Mouse (Mus musculus): ENCODE measurements at regions not wholly inside any gene's neighbourhood (a gene's known extent, or its start where the extent isn't known, plus 50 kb on each side); places are given as distances from the start of the nearest gene placed in this dataset.
A peak's percentile ranks its signal among the peaks of the same experiment; 100 is the strongest.

DNA sequence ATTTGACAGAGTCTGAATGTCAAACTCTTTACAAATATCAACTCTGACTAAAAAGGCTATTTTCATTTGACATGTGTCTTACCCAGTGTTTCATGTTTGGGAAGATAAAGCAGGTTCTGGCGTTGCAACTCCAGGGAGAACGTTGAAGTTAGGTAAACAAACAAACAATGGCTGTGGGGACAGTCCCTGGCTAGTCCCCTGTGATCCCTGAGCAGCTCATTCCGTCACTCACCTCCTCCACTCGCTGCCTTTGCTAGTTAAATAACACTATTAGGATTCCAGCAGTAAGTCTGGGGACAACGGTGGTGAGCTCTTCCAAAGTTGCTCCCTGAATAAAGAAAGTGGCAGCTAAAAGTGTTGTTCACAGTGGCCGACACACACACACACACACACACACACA is 227.8 kb upstream of the Prox1 start:
- peak; percentile 16 for DNase-seq

DNA sequence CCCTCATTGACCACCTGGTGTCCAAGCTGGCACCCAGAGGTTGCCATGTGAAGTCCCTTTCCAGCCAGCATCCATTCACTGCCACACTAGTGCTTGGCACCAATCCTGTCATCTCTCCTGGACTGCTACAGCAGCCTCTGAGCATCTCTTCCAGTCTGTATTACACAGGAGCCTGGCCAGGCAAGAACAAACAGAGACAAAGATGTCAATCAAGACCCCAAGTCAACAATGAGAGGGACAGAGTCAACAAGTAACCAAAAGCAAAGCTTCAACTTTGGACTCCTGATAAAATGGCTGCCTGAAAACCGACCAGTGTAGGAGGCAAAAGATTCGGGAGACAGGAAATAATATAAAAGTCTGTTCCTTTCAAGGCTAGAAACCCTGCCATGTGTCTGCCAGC is 227.3 kb upstream of the Prox1 start:
- peak; percentile 10 for DNase-seq

- no peak for DNase-seq
These were observed 222.5 kb upstream of the Prox1 start for GRCm38 (mm10) chr1:190393061-190393460.

DNA sequence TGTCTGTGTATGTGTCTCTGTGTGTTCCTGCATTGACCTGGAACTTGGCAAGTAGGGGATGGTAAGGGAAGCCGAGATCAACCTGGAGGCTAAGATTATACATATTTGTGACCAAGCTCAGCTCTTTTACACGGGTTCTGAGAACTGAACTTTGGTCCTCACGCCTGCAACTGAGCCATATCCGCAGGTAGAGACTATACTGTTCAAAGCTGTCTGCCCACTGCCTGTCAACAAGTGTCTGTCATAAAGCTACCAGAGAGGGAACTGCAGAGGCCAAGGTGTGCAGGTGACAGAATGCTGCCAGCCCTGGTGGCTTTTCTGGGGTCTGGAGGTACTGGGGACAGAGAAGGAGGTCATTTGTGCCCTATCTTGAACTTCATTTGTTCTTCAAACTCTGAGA is 218.3 kb upstream of the Prox1 start:
- no peak for DNase-seq

GRCm38 (mm10) chr1:190384555-190384954 is 214.0 kb upstream of the Prox1 start:
- DNase-seq, result no peak

- DNase-seq, result no peak
These were observed 212.8 kb upstream of the Prox1 start for GRCm38 (mm10) chr1:190383256-190383838.

GRCm38 (mm10) chr1:190380151-190380550 is 209.6 kb upstream of the Prox1 start:
- no peak for DNase-seq

DNA sequence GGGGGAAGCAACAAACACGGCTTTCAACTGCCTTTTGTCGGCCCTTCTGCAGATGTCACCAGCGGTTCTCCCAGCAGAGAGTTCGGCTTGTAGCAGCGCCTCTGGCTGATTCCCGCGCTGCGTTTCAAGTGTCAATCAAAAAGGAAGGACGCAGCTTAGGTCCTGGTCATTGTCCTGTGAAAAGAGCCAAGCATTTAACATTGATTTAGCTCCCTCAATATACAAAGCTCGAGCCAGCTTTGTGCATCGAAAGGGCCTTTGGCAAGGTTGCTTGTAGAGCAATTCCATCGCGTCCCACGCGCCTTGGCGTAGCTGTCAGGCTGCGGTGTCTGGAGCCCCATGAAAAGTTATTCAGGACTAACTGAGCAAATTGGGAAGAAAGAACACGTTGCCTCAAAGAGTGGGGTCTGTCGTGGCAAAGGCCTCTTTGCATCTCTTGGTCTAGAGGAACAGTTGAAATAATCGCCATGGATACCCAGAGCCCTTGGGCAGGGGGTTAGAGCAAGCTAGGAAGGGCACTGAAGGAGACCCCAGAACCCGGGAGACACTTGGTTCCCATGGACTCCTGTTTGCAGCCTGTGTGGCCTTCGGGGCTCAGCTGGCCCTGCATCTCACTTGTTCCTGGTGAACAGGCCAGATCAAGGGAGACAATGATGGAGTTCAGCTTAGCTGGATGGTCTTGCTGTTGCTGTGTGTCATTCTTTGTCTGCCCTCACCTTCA is 204.8 kb upstream of the Prox1 start:
- no peak for DNase-seq

DNA sequence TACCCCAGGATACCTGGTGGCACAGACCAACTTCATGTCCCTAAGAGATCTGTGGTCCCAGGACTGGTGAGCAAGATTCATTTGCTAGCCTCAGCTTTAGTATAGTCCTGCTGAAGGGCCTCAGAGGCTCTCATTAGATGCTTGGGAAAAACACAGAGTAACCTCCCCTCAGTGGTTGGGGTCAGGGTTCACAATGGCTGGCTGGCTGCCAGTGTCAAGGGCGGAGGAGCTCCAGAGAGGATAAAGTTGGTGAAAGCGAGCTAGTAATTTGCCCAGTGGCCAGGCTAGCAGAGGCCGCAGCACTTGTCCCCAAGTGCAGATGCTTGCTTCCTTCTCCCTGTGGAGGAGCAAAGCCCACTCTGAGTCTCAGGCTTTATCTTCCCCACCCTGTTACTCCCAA is 203.8 kb upstream of the Prox1 start:
- DNase-seq, result peak; percentile 62

DNA sequence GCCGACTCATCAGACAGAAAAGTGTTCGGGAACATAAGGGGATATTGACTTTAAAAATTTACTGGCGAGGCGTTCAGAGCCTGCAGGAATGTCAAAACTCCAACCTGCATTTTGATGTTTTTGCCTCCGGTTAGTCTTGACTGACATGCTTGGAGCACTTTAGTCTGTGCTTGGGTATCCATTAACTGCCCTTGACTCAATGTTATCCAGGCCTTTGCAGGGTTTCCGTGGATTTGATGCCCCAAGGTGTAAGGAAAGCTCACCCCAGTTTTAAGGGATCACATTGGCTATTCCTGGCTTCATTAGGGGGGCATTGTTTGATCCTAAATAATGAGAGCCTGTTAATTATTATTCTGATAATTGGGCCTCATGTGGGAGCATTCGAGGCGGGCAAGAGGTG is 196.1 kb upstream of the Prox1 start:
- no peak for DNase-seq

- DNase-seq, result no peak
These were observed 194.6 kb upstream of the Prox1 start for GRCm38 (mm10) chr1:190365126-190365525.

GRCm38 (mm10) chr1:190360661-190361060 is 190.1 kb upstream of the Prox1 start:
- no peak for DNase-seq

DNA sequence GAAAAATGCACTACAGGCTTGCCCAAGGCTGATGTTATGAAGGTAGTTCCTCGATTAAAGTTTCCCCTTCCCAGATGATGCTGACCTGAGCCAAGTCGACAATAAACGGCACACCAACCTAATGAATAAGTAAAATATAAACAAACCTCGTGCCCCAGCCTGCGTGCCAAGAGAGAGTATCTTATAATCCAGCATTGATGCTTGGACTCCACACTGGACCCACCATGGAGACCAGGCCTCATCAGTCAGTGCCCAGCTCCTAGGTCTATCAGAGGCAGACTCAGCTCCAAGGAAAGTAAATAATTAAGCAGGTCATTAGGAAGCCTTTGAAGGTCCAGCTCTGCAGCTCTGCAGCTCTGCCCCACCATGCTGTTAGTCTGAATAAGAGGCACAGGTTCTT is 187.3 kb upstream of the Prox1 start:
- DNase-seq, result no peak

DNA sequence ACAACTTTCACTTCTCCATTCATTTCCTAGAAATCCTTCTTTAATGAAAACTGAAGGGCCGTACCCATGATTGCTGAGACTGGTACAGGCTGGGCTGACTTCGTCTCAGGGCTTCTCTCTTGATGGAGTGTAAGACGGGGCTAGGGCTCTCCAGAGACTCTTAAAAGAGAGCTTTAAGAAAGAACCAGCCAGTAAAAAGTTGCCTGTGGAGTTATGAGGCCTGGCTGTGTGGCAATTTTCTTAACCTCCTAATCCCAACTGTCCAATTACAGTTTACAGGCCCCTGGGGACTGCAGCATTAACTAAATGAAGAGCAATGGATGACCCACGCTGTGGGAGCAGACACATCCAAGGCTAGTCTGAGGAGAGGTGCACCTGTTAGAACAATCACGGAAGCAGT is 177.1 kb upstream of the Prox1 start:
- no peak for DNase-seq

- DNase-seq, result no peak
These were observed 170.2 kb upstream of the Prox1 start for GRCm38 (mm10) chr1:190340715-190341114.

DNA sequence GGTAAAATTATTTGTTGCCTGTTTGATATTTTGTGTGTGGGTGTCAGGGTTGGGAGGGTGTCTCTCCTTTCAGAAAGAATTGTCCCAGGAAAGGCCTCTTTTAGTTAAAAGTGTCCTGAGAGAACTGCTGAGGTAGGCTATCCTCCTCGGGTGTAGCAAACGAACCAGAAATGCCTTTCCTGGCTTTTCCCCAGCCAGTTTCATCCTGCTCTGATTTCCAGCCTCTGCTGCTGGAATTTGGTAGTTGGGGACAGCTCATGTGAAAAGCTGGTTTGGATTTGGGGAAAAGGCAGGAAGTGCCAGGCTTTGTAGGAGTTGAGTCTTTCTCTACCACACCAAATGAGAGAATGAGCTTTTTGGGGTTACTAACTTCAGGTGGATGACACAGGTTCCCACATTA is 164.0 kb upstream of the Prox1 start:
- DNase-seq, result no peak

DNA sequence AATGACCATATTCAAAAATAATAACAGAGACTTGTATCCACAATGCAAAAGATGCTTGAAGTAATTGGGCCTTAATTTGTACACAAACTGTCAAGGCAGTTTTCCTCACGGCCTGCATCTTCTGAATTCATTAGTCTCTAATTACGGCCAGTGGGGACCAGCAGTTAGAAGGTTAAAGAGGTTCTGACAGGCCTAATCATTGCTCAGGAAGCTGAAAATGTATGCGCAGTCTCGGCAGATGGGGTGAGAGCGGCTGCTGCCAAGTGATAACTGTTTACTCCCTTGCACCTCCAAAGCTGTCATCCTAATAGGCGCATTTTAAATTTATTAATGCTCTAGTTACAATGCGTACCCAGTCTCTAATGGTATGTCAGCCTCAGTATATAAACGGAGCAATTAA is 163.5 kb upstream of the Prox1 start:
- DNase-seq, result no peak

- no peak for DNase-seq
These were observed 161.5 kb upstream of the Prox1 start for GRCm38 (mm10) chr1:190332001-190332400.

GRCm38 (mm10) chr1:190324562-190324961 is 154.0 kb upstream of the Prox1 start:
- DNase-seq, result no peak

DNA sequence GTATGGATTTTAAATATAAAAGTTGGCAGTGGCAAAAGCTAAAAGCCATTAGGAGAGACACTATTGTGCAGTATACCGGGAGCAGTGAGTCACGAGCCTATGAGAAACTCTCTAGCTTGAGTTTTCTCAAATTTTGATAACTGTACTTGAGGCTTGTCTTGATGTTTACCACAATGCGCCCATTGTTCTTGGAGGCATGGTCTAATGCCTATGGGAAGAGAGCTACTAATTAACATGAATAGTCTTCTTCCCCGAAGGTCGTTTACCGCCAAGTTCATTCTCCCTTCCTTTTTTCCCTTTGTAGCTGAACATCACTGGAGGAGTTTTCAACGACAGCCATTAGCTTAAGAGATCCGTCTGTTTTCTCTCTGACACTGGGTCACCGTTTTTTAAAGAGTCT is 153.2 kb upstream of the Prox1 start:
- no peak for DNase-seq

DNA sequence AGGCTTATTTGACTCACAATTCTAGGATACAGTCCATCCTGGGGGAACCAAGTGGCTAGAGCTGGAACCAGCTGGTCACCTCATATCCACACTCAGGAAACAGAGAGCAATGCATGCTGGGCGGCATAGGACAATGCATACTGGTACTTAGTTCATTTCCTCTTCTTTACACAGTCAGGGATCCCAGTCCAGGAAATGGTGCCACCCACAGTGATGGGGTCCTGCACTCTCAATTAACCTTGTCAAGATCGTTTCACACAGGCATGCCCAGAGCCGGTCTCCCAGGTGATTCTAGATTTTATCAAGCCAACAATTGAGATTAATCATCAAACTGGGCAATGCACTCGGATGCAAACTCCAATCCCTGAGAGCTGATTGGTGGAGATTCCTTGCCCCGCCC is 145.7 kb upstream of the Prox1 start:
- no peak for DNase-seq

GRCm38 (mm10) chr1:190309831-190310230 is 139.3 kb upstream of the Prox1 start:
- DNase-seq, result no peak

- DNase-seq, result no peak
These were observed 137.2 kb upstream of the Prox1 start for GRCm38 (mm10) chr1:190307751-190308150.

DNA sequence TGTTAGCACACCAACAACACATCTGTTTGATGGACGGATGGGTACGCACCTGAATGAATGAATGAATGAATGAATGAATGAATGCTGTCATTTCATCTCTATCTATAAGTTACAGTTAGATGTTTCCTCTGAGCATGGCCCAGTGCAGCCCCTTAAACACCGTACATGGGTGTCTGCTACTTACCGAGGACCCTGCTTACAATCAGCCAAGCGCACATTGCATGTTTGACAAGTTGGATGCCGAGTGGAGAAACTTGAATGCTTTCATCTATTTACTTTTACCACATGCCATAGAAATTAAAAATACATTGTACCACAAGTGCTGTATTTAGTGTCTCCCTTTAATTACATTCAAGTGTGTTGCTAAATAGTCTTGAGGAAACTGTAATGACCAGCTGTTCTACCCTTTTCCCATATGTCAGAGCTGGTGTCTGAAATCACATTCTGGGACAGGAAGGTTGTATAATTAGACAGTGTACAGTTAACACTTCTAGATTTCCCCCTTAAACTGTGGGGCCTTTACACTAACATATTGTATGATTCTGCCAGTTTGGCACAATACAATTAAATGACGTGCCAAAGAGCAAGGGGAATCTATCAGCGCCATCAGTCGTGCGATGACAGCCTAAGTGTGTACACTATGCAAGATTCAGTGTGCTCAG is 127.3 kb upstream of the Prox1 start:
- no peak for DNase-seq

All from liver (tissue).